Mouse (Mus musculus) urinary bladder, adult 2 months (tissue): ENCODE results near the gene Rgs10. TPM values are rescaled to one million over a fixed set of nuclear protein-coding genes. Genes with fewer than 3 reads are reported as not detected.

Source experiments
- DNase-seq: peaks from one replicate; pipeline ENCODE4 v3.0.0; 2022; ENCODE audit warnings: low spot score
- polyA plus RNA-seq: library from polyadenylated mRNA; depleted of rRNA; stranded (reverse); fragments of >200 nt; gene quantifications from 2 replicates; pipeline ENCODE4 v1.2.3, GENCODE M21; 2012

Rgs10 gene
- polyA plus RNA-seq, 1 experiment, result 36.2 TPM

DNA sequence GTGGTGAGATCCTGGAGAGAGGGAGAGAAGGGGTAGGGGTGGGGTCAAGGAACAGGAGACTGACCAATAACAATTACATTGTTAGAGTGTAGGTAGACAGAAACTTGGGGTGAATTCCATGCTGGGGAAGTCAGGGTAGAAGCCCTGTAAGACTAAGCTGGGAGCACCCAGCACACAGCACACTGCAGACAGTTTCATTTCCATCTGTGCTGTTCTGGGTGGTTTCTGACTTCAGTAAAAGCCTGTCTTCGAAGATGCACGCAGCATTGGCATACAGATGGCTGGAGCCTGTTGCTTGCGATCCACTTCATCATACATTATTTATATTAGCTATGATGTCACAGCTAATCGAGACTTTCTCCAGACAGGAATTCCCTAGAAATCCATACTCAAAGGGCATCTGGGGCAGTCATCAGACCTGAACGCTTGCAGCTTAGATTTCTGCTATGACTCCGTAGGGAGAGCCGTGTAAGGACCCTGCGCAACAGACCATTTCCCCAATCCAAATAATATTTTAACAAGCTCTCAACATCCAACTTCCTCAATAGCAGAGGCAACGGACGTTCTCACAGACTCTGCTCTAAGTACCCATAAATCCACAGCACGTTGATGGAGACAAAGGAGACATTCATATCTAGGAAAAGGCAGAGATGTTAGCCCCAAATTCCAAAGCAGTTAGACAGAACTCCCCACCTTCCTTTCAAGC, 7.7 kb downstream of the Rgs10 start:
- DNase-seq, result no peak

DNA sequence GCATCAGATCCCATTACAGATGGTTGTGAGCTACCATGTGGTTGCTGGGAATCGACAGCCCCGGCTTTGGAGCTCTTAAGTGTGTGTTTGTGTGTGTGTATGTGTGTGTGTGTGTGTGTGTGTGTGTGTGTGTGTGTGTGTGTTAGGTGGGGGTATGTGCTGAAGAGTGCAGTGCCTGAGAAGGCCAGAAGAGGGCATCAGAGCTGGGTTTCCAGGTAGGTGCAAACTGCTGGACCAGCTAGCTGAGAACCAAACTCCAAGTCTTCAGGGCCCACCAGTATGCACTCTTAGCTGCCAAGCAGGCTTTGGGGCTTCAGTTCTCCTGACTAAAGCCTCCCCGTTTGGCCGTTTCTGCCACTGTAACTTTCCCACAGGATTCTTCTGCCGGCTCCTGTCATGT, 10.3 kb downstream of the Rgs10 start:
- no peak for DNase-seq

DNA sequence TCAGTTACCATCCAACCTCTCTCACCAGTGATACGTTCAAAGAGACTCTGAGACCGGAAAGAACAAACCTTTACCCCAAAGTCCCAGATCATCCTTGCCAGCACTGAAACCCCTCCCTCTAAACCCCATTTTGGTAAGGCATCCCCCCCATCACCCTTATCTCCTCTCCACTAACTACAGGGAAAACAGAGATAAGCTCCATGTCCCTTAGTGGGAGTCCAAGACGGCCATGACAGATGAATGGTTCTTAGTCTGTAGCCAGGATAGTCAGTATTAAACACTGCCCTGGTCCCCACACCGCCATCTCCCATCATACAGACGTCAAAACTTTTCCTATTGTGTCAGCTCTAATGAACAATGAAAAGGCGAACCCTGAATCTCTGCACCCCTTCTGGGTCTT, 14.6 kb downstream of the Rgs10 start:
- no peak for DNase-seq

DNA sequence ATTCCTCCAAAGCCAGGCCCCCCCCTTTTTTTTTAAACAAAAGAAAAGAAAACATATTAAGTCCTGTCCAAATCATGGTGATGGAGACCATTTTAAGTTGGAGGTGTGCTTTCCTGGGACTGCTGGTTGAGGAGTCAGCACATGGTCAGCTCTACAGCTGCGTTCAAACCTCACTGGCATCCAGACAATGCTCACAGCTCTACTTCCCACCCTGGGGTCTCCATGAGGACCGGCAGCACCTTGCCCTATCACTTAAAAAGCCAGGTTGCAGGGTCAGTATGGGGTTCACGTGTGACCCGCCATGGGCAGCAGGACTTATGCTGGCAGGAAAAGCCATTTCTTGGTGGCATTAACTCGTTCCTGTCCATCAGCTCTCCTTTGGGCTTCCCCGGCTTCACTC, 15.0 kb downstream of the Rgs10 start:
- DNase-seq, result no peak

DNA sequence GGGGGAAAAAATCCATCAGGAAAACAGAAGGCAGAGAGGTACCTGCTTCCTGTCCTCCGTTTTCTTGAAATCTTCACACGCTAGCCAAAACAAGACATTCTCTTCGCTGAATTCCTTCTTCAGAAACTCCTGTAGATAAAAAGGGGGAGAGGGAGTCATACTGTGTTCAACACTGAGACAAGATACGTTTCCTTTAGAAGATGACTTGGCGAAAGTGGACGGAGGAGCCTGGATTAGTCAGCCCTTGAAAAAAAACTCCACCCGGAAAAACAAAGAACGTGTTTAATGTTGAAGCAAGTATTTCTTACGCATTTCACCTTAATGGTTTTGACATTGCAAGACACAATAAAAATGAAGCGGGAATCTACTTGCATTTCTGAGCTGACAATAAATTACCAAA, 15.4 kb downstream of the Rgs10 start:
- DNase-seq, result no peak

DNA sequence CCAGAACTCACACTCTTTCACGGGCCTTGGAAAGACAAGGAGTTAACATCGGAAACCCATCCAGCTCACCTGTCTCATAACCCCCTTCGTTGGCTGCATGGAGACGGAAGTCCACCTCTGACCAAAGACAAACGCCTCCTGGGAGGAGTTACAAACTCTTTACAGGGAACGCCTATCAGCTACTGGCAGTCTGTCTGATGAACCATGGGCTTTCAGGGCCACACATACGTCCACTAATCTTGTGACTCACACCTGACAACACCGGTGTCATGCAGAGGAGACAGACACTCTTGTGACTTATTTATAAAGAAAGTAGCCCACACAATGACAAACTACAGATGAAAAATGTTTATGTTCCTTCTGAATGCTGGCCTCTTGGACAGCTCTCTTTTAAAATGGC, 16.0 kb downstream of the Rgs10 start:
- DNase-seq, result no peak

DNA sequence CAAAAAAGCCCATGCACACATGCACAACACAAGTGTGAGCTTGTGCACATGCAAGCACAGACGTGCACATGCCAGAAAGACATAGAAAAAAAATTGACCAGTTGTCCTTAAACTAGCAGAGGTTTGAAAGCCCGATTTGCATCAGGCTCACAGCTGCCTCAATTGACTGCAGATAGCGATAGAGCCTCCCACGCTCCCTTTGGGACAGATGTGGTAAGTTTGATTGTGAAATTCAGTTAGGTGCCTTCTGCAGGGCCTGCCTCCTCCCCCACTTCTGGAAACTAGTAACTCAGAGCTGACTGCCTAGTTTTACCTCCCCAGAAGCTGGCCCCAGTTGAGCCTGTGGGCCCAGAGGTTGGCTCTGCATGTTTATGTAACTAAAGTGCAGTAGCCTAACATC, 19.9 kb downstream of the Rgs10 start:
- no peak for DNase-seq

DNA sequence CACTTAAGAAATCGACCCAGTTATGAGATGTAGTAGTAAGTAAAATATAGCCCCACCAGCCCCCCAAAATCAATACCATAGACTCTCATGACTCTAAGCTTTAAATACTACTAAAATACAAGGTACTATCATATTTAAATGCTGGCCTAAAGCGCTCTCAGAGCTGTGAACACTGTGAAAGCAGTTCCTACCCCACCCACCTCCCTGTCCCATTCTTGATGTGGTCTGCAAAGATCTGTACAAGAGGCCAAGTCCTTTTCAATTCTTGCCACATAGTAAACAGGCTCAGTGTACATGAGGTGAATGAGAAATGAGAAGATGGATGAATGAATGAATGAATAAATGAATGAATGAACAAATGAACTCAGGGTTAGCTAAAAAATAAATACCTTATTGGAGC, 21.5 kb downstream of the Rgs10 start:
- DNase-seq, result no peak

DNA sequence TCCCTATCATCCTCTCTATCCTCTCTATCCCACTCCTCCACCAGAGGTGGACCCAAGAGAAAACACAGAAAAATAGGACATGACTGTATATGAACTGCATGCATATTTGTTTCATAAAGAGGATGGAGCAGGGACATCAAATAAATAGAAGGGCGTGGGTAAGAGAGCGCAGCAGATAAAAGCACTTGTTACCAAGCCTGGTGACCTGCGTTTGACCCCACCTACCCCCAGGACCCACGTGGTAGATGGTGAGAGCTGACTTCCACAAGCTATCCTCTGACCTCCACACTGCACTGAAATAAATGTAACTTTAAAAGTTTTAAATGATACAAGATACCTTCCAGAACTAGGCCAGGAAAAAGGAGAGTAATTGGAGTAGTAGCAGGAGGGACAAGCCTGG, 24.8 kb downstream of the Rgs10 start:
- DNase-seq, result no peak

DNA sequence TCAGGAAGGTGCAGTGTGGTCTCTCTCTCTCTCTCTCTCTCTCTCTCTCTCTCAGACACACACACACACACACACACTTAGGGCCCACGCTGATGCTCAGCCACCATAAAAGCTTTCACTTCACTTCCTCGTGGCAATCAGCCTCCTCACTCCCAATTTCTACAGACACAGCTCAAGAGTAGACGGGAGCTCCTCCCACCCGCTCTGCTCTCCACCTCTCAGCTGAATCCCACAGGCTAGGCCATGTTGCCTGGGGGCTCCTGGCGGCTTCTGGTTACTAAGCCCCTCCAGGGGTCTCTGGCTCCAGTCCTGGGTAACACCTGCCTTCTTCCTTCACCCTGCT, 25.6 kb downstream of the Rgs10 start:
- no peak for DNase-seq

DNA sequence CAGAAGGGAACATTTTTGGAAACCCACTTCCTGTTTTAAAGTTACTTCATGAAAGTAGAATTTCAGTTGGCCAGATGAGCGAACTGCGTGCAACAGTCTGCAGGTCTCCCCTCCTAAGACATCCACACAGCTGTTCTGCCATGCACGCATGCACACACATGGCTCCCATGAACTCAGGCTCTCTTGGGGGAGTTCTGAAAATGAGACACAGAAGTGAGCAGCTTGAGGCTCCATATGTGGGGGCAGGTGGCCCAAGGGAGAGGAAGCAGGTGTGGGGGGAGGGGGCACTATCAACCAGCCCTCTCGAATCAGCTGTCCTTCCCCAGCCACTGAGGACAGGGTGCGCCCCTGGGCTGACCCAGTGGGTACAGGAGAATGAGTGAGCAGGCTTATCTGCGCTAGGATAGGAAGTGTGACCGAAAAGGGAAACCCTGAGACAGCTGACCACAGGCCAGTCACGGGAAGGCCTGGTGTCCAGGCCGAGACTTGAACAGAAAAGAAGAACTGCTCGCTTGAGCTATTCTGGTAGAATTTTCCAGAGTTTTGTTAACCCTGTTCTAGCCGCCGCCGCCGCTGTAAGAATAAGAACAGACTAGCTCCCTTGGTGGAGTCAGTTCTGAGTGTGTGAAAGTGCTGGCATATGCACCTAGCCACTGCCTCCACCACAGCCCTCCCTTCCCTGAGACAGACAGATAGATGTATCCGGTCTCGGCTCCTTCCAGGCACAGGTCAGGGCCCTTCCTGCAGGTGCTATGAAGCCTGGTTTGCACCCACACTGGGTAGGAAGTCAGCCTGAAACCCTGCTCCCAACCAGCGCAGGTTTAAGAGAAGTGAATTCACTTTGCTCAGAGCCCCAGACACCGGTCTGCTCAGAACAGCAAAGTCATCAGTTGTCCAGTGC, 26.2 kb downstream of the Rgs10 start:
- DNase-seq, result peak; percentile 19

DNA sequence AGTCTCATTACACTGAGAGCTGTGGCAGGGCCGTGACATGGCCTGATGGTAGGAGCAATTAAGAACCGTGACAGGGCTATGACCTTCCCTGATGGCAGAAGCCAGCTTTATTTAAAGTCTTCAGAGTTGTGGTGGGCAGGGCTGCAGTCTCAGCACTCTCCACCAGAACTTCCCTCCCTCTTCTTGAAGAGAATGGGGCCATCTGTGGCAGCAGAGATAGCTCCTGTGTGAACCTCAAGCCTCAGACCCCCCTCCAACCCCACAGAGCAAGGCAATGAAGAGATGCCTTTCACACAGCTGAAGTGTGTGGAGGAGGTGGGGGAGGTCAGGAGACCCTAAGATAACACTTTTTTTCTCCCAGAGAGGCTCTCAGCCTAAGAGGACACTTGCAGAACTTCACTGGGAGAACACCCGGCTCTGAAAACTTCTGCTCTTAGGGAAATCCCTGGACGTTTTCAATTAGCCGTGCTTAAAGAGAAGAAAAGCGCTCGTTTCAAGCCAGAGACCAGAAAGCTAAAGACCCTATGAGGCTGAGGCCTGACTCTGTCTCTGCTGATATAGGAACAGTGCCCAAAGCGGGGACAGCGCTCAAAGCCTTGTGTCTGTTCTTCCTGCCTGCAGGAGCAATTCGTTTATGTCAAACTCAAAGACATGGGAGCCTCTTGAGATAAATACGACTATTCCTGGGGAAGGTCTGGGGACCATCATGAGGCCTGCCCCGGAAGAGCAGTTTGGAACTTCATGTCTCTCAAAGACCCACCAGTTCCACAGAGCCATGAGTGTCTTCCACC, 27.1 kb downstream of the Rgs10 start:
- no peak for DNase-seq

DNA sequence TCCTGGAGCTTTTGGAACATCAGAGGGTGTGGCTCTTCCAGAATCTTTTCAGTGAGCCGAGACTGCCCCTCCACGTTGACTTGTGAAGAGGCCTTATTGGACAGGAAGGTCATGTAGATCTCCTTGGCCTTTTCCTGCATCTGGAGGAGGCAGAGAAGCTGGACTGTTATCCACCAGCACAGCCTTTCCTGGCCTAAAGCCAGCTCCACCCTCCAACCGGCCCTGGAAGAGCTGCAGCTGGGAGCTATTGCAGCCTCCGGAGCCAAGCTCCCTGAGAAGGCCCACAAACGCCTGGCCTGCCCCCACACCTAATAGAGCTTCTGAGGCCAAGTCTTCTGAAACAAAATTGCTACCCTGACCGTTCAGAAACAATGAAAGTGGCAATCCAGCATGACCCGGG, 29.6 kb downstream of the Rgs10 start:
- peak; percentile 21 for DNase-seq

DNA sequence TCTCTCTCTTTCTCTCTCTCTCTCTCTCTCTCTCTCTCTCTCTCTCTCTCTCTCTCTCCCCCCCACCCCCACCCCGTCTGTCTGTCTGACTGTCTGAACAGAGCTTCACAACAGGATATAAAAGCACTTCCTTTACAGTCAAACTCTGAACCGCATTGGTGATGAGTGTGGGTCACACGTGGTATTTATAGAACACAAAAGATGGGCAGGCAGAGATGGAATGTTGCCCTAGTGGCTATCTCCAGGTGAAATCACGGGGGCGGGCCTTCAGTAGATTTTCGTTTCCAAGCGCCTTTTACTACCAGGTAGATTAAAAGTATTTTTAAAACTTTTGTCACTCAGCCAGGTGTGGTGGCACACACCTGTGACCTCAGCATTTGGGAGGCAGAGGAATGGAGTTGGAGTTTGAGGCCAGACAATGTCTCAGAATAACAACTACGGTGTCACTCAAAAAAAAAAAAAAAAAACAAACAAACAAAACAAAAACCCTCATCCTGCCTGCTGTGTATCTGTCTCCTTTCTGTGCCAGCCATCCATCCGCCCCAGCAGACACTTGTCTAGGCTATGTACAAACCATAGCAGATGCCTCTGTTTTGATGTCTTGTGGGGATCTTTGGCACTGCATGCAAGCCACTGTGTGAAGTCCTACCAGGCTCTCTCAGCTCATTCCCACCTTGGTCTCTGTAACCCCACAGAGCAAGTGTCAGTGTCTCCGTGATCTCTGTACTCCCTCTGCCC, 34.7 kb downstream of the Rgs10 start:
- no peak for DNase-seq

DNA sequence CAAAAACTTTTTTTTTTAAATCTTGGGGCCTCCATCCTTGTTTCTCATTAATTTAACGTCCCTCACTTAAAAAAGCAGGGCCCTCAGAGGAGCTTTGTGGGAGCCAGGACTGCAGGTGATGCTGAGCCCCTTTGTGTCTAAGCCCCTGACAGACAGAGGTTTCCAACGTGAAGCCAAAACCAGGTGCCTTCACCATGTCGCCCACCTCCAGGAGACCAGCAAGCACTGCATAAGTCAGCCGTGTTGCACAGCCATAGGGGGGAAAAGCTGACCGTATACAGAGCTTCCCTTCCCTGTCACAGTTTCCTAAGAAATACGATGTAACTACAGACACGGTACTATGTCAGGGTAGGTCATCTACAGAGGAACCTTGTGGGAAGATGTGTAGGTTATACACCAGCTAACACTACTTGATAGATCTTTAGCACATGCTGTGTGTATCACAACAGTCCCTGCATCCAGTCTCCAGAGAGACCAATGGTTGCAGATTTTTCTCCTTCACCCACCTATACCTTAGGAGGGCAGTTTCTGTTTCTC, 35.3 kb downstream of the Rgs10 start:
- DNase-seq, result no peak

DNA sequence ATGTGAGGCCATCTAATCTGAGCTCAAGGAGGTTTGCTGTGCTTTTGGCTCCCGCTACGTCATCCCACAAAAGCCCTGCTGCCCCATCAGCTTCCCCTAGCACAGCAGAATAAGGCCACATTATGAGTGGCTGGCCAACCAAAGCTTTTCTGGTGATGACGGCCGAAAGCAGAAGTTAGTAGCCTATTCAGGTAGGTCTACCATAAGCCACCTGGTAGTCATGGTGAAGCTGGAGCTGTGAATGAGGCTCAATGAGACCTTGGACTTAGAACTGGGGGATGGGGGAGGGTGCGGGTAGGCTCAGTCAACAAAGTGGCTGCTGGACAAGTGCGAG, 36.1 kb downstream of the Rgs10 start:
- no peak for DNase-seq

DNA sequence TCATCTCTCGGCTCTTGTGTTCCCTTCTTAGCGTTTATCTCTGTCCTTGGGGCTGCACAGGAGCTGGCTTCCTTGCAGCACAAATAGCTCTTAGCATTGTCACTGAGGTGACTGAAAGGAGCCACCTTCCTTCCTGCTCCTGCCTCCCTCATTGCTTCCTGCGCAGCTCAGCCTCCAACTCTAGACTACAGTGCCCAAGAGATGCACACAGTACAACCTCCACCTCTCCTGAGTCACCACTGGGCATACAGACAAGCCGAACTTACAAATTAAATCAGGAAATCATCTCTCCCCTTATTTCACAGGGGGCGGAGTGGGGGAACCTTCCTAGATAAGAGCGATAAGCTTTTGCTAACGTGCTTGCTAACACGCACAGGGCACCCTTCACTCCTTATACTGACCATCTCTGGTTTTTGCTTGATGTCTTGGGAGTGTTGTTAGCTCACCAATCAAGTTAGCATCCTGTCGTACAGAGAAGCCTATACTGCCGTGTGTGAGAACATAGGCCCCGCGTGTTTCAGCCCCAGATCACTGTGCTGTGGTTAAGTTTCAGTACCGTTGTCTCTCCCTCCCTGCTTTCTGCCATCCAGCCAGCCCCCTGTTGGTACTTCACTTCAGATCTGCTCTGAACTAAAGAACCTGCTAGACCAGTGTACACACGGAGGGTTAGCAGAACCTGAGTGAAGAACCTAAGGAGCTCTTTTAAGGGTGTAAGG, 36.6 kb downstream of the Rgs10 start:
- DNase-seq, result no peak

DNA sequence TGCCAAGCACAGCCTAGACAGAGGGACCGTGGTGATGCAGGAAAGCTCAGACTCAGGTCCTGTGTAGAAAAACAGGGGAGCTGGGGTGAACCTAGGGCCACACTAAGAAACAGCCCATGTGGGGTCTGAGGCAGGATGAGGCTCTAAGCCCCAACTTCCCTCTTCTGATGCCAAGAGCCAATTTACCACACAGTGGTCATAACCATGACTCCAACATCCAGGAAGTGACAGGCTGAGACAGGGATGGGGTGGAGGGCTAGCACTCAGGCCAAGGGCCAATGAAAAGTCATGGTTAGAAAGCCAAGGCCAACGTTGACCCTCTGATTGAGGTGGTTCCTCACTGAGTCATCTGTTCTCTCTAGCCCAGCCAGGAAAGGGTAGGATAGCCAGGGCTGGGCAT, 37.6 kb downstream of the Rgs10 start:
- no peak for DNase-seq

DNA sequence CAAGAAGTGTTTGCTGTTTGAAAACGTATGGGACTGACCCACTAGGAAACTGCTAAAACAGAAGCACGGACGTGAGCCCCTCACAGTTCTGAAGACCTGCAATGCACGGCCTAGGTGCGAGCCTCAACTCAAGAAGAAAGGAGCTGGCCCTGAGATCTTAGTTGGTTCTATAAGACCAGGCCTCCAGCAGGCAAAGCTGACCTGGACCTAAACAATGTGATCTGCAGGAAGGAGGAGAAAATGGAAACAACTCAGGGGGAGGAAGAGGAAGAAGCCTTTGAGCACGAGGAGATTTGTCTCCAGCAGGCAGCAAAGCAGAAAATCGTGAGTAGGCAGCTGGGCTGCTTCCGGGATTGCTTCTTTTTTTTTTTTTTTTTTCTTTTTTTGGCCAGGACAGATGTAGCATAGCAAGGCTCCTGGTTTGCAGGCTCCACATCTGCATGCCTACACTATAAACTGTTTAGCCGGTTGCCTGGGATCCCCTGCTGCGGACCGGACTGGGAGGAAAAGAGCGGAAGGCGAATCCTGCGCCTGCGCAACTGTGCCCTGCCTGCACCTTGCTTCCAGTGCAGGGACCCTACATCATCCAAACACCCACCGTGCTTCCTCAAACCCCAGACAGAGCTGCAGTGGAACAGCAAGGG, 39.3 kb downstream of the Rgs10 start:
- no peak for DNase-seq

DNA sequence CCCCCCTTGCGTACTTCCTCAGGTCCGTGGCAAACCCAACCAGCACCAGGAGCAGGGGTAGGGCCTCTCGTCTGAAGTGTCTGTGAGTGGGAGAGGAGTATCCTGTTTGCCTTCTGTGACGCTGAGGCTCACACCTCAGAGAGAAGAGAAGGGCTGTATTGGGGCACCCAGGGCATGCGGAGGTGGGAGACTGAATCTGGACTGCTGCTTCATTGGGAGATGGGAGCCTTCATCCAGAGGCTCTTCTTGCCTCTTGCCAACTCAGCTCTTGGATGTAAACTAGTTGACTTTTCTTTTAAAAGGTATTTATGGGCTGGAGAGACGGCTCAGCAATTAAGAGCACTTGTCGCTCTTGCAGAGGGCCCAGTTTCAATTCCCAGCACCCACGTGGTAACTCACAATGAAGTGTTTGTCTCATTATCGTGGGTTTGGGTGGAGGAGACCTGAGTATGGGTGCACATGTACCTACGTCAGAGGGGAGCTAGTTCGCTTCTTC, 42.3 kb downstream of the Rgs10 start:
- no peak for DNase-seq
